Mouse (Mus musculus) frontal cortex, postnatal 25 days (tissue): ENCODE measurements around the gene Spag9.

Experiments used
- DNase-seq, 2 experiments: peaks; one replicate each; pipeline ENCODE4 v3.0.0; 2022; ENCODE audit warnings: low spot score in 2 of 2

Spag9 gene

GRCm38 (mm10) chr11:93995720-93996305 is at the start of gene Spag9:
Gene Spag9, plus strand, starts transcription at chr11:93996091.
- peak; percentile 61 to 87 for DNase-seq

GRCm38 (mm10) chr11:93948887-93949567 is 46.9 kb upstream of the Spag9 start:
- DNase-seq = no peak

GRCm38 (mm10) chr11:93950045-93950444 is 45.8 kb upstream of the Spag9 start:
- no peak for DNase-seq

GRCm38 (mm10) chr11:93952376-93952775 is 43.5 kb upstream of the Spag9 start:
- no peak for DNase-seq

- DNase-seq = no peak
Observed at GRCm38 (mm10) chr11:93954738-93955255, 41.1 kb upstream of the Spag9 start.

- DNase-seq = peak; percentile 71
Observed at GRCm38 (mm10) chr11:93955256-93956150, 40.4 kb upstream of the Spag9 start.

GRCm38 (mm10) chr11:93956159-93956558 is 39.7 kb upstream of the Spag9 start, which contains the start of gene Nme2:
Gene Nme2, minus strand, starts transcription at chr11:93956259.
- no peak for DNase-seq

- DNase-seq = no peak
Observed at GRCm38 (mm10) chr11:93957031-93957555, 38.8 kb upstream of the Spag9 start.

- DNase-seq = no peak
Observed at GRCm38 (mm10) chr11:93957746-93958145, 38.1 kb upstream of the Spag9 start.

GRCm38 (mm10) chr11:93961482-93961881 is 34.4 kb upstream of the Spag9 start:
- DNase-seq = no peak

GRCm38 (mm10) chr11:93963013-93963412 is 32.9 kb upstream of the Spag9 start:
- DNase-seq = no peak

- DNase-seq = no peak
Observed at GRCm38 (mm10) chr11:93965391-93965790, 30.5 kb upstream of the Spag9 start.

- DNase-seq = no peak
Observed at GRCm38 (mm10) chr11:93967381-93967780, 28.5 kb upstream of the Spag9 start.

- DNase-seq = peak; percentile 97 to 99
Observed at GRCm38 (mm10) chr11:93968005-93968847, 27.7 kb upstream of the Spag9 start, which contains the start of the genes Gm20390 and Nme1. Gene Gm20390, minus strand, starts transcription at chr11:93968293. Gene Nme1, minus strand, starts transcription at chr11:93968521.

- DNase-seq = no peak
Observed at GRCm38 (mm10) chr11:93968848-93969128, 27.1 kb upstream of the Spag9 start.

- no peak for DNase-seq
Observed at GRCm38 (mm10) chr11:93969171-93969570, 26.7 kb upstream of the Spag9 start.

- no peak for DNase-seq
Observed at GRCm38 (mm10) chr11:93969799-93970198, 26.1 kb upstream of the Spag9 start.

GRCm38 (mm10) chr11:93972951-93973350 is 22.9 kb upstream of the Spag9 start:
- no peak for DNase-seq

- no peak for DNase-seq
Observed at GRCm38 (mm10) chr11:93979502-93980049, 16.3 kb upstream of the Spag9 start.

- DNase-seq = no peak
Observed at GRCm38 (mm10) chr11:93984619-93985018, 11.3 kb upstream of the Spag9 start.

- DNase-seq = no peak
Observed at GRCm38 (mm10) chr11:93985265-93985664, 10.6 kb upstream of the Spag9 start.
